In the genomic region with DNA sequence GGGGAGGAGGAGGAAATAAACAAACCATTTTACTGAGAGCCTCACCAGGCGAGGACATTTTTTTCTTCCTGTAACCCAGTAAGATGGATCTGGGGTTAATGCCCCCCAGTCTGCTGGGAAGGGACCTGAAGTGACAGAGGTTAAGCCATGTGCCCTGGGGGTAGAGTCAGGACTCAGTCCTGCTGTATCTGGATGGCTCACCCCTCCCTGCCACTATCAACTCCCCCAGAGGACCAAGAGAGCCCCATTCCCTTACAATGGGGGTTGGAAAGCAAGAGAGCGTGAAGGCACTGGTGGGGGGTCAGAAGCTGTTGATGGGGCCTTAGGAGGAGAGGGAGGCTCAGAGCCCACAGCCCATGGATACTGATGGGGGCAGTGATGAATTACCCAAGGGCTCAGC, we compare ENCODE assay signal across 24 mouse cellular contexts. TPM values are rescaled to one million over a fixed set of nuclear protein-coding genes. Genes with fewer than 3 reads are reported as not detected.
DNase-seq lines count a peak whose midpoint lies in the region; ATAC-seq and TF ChIP-seq lines count a peak whose summit lies in the region.
"Not testable (repeated sequence)": the region's sequence is repeated elsewhere in the genome, so short reads cannot be mapped to it uniquely, and the experiment has no call there.
"Had no signal": no experiment of that assay in that cellular context is flagged by ENCODE, and none has a peak within 500 bp of the region (broad histone marks: within the 10 kb centered on the region; RNA-seq: fewer than 3 reads in every experiment).

No protein-coding gene starts in this region.

- peak; percentile 58; the same call in 1 of the 2 replicates for ATAC-seq in liver, embryonic 11.5 days (replicated peaks; ENCODE audit: low FRiP score)
- ATAC-seq in liver, embryonic 12.5 days: peak; percentile 73
- peak; percentile 70 for ATAC-seq in liver, embryonic 13.5 days (ENCODE audit: low read depth)
- ATAC-seq in liver, embryonic 14.5 days (ENCODE audit: insufficient read depth): peak; percentile 62
- ATAC-seq in liver, embryonic 15.5 days (ENCODE audit: insufficient read depth): peak; percentile 66
- ATAC-seq in liver, embryonic 16.5 days (ENCODE audit: low read depth): peak; percentile 59
- ATAC-seq in liver, postnatal 0 days: peak; percentile 24; the same call in 1 of the 2 replicates
- 0 out of 2 replicates have a peak, but pooled peaks have one; percentile 29 for ATAC-seq in megakaryocyte-erythroid progenitor cell, adult 5-6 weeks (replicated peaks; ENCODE audit: low FRiP score, low TSS enrichment, poor library complexity, severe bottlenecking)

- H3K36me3 ChIP-seq in liver, embryonic 11.5 days (ENCODE audit: control insufficient read depth, insufficient read depth, low read length); liver, embryonic 12.5 days; liver, embryonic 13.5 days; liver, embryonic 14.5 days (replicated peaks; ENCODE audit: control insufficient read depth, insufficient read depth, low read depth); liver, embryonic 15.5 days (replicated peaks); liver, embryonic 16.5 days (ENCODE audit: control insufficient read depth, insufficient read depth); liver, postnatal 0 days (replicated peaks; ENCODE audit: insufficient read depth, low read length): not testable (repeated sequence)

- H3K27ac ChIP-seq in liver, embryonic 11.5 days (ENCODE audit: low read depth, low read length); liver, embryonic 12.5 days; liver, embryonic 13.5 days; liver, embryonic 14.5 days; liver, embryonic 15.5 days (replicated peaks); liver, embryonic 16.5 days (ENCODE audit: low read length); liver, postnatal 0 days (ENCODE audit: low read depth): not testable (repeated sequence)

- H3K4me2 ChIP-seq in liver, embryonic 11.5 days; liver, embryonic 12.5 days; liver, embryonic 13.5 days; liver, embryonic 14.5 days (ENCODE audit: low read depth); liver, embryonic 15.5 days; liver, embryonic 16.5 days (ENCODE audit: low read depth, low read length); liver, postnatal 0 days (ENCODE audit: low read depth, low read length): not testable (repeated sequence)

- no CpG with 5 or more reads among the region's 2 CpGs for WGBS in liver, embryonic 11.5 days
- WGBS in liver, embryonic 12.5 days (ENCODE audit: insufficient replicate concordance): no CpG with 5 or more reads among the region's 2 CpGs
- no CpG with 5 or more reads among the region's 2 CpGs for WGBS in liver, embryonic 13.5 days (ENCODE audit: insufficient replicate concordance)
- WGBS in liver, embryonic 14.5 days (ENCODE audit: insufficient replicate concordance): no CpG with 5 or more reads among the region's 2 CpGs
- no CpG with 5 or more reads among the region's 2 CpGs for WGBS in liver, embryonic 15.5 days (ENCODE audit: insufficient replicate concordance)
- no CpG with 5 or more reads among the region's 2 CpGs for WGBS in liver, embryonic 16.5 days (ENCODE audit: insufficient replicate concordance)
- no CpG with 5 or more reads among the region's 2 CpGs for WGBS in liver, postnatal 0 days (ENCODE audit: insufficient replicate concordance)

- TF ChIP-seq CTCF in liver, embryonic 14.5 days (IDR thresholded peaks at IDR 0.05; ENCODE audit: low read depth); liver, postnatal 0 days (IDR thresholded peaks at IDR 0.05; ENCODE audit: low read depth): not testable (repeated sequence)

- H3K4me1 ChIP-seq in liver, embryonic 11.5 days (replicated peaks; ENCODE audit: control insufficient read depth, insufficient read depth, low read length); liver, embryonic 12.5 days; liver, embryonic 13.5 days (replicated peaks); liver, embryonic 14.5 days (replicated peaks; ENCODE audit: control insufficient read depth in 2 of 2, insufficient read depth in 2 of 2, low read length in 1 of 2); liver, embryonic 15.5 days (replicated peaks); liver, embryonic 16.5 days (ENCODE audit: control insufficient read depth, low read depth, low read length); liver, postnatal 0 days (ENCODE audit: insufficient read depth): not testable (repeated sequence)

- H3K4me3 ChIP-seq in liver, embryonic 11.5 days (ENCODE audit: low read depth, low read length); liver, embryonic 12.5 days; liver, embryonic 13.5 days (replicated peaks); liver, embryonic 14.5 days (ENCODE audit: insufficient read depth in 1 of 2, low read depth in 2 of 2, low read length in 2 of 2); liver, embryonic 15.5 days (replicated peaks); liver, embryonic 16.5 days (ENCODE audit: low read depth, low read length); liver, postnatal 0 days (ENCODE audit: low read depth, low read length): not testable (repeated sequence)

- H3K9me3 ChIP-seq in liver, embryonic 11.5 days (ENCODE audit: control insufficient read depth, low read length); liver, embryonic 12.5 days (replicated peaks); liver, embryonic 13.5 days (replicated peaks); liver, embryonic 14.5 days (ENCODE audit: control insufficient read depth, low read length); liver, embryonic 15.5 days (replicated peaks); liver, embryonic 16.5 days (replicated peaks; ENCODE audit: control insufficient read depth, low read length); liver, postnatal 0 days (ENCODE audit: low read length): not testable (repeated sequence)

- not testable (repeated sequence) for H3K9ac ChIP-seq in liver, embryonic 11.5 days (ENCODE audit: low read depth, low read length); liver, embryonic 12.5 days; liver, embryonic 13.5 days; liver, embryonic 14.5 days (replicated peaks); liver, embryonic 15.5 days; liver, embryonic 16.5 days (ENCODE audit: low read depth, low read length); liver, postnatal 0 days (replicated peaks)

- not testable (repeated sequence) for TF ChIP-seq EP300 in liver, embryonic 14.5 days (IDR thresholded peaks at IDR 0.05; ENCODE audit: low read depth); liver, postnatal 0 days (IDR thresholded peaks at IDR 0.05; ENCODE audit: low read depth)

- not testable (repeated sequence) for DNase-seq in liver, embryonic 11.5 days (ENCODE audit: low spot score); liver, embryonic 13.5 days; liver, embryonic 14.5 days (ENCODE audit: low read depth in 3 of 3, low spot score in 3 of 3); liver, postnatal 0 days

- not testable (repeated sequence) for H3K27me3 ChIP-seq in liver, embryonic 11.5 days (replicated peaks; ENCODE audit: control insufficient read depth, insufficient read depth, low read length); liver, embryonic 12.5 days (replicated peaks); liver, embryonic 13.5 days; liver, embryonic 14.5 days (ENCODE audit: control insufficient read depth, insufficient read depth, low read length); liver, embryonic 15.5 days; liver, embryonic 16.5 days (ENCODE audit: control insufficient read depth, insufficient read depth, low read depth, low read length); liver, postnatal 0 days (ENCODE audit: insufficient read depth, low read length)

RNA-seq across cellular contexts. Expression of a gene that starts 8.2 kb away (rescaled TPM):
- not detected in 2 replicates for polyA plus RNA-seq in liver, embryonic 11.5 days (2014; fragmentation: Nextera tagmentation; extraction: Ambion mirVana)
- 0.35 and 0.51 TPM in 2 replicates for polyA plus RNA-seq in liver, embryonic 12.5 days (2016; fragmentation: Nextera tagmentation; extraction: Ambion mirVana)
- polyA plus RNA-seq in liver, embryonic 13.5 days (2015; fragmentation: Nextera tagmentation; extraction: Ambion mirVana): not detected in 2 replicates
- polyA plus RNA-seq in liver, embryonic 14.5 days (2012; rRNA removed): 0.45 TPM in 1 of 2 replicates, not detected in the other
- 0.53 TPM in 1 of 2 replicates, not detected in the other for polyA plus RNA-seq in liver, embryonic 14.5 days (2014; fragmentation: Nextera tagmentation; extraction: Ambion mirVana)
- polyA plus RNA-seq in liver, embryonic 15.5 days (2015; fragmentation: Nextera tagmentation; extraction: Ambion mirVana): 0.20 and 0.63 TPM in 2 replicates
- 0.39 and 0.59 TPM in 2 replicates for polyA plus RNA-seq in liver, embryonic 16.5 days (2015; fragmentation: Nextera tagmentation; extraction: Ambion mirVana)
- not detected in 2 replicates for polyA plus RNA-seq in liver, postnatal 0 days (2015; fragmentation: Nextera tagmentation; extraction: Ambion mirVana)
- total RNA-seq in megakaryocyte-erythroid progenitor cell, adult 5-6 weeks (2014; fragmentation: Nextera tagmentation): 12.0 and 16.7 TPM in 2 replicates
- 4.3 and 7.7 TPM in 2 replicates for total RNA-seq in megakaryocyte-erythroid progenitor cell, adult 5-6 weeks (2017)
- total RNA-seq: CH12.LX, ES-E14, MEL had no signal
- polyA plus RNA-seq: activated CD4-positive, CD25-positive, alpha-beta regulatory T cell, adult 4 months; brain, embryonic 14.5 days; C2C12 had no signal

RNA-seq across cellular contexts. Expression of a gene that starts 17.4 kb away (rescaled TPM):
- not detected in 2 replicates for polyA plus RNA-seq in liver, embryonic 11.5 days (2014; fragmentation: Nextera tagmentation; extraction: Ambion mirVana)
- polyA plus RNA-seq in liver, embryonic 12.5 days (2016; fragmentation: Nextera tagmentation; extraction: Ambion mirVana): 0.07 TPM in 1 of 2 replicates, not detected in the other
- polyA plus RNA-seq in liver, embryonic 13.5 days (2015; fragmentation: Nextera tagmentation; extraction: Ambion mirVana): 0.06 TPM in 1 of 2 replicates, not detected in the other
- not detected in 2 replicates for polyA plus RNA-seq in liver, embryonic 14.5 days (2012; rRNA removed)
- not detected in 2 replicates for polyA plus RNA-seq in liver, embryonic 14.5 days (2014; fragmentation: Nextera tagmentation; extraction: Ambion mirVana)
- polyA plus RNA-seq in liver, embryonic 15.5 days (2015; fragmentation: Nextera tagmentation; extraction: Ambion mirVana): 0.03 TPM in 1 of 2 replicates, not detected in the other
- not detected in 2 replicates for polyA plus RNA-seq in liver, embryonic 16.5 days (2015; fragmentation: Nextera tagmentation; extraction: Ambion mirVana)
- not detected in 2 replicates for polyA plus RNA-seq in liver, postnatal 0 days (2015; fragmentation: Nextera tagmentation; extraction: Ambion mirVana)
- total RNA-seq in megakaryocyte-erythroid progenitor cell, adult 5-6 weeks (2014; fragmentation: Nextera tagmentation): not detected in 2 replicates
- not detected in 2 replicates for total RNA-seq in megakaryocyte-erythroid progenitor cell, adult 5-6 weeks (2017)
- total RNA-seq: adrenal gland, adult 18-20 months; adrenal gland, adult 2 months; adrenal gland, postnatal 10 days; adrenal gland, postnatal 14 days; adrenal gland, postnatal 25 days; adrenal gland, postnatal 36 days; adrenal gland, postnatal 4 days; CH12.LX; ES-E14; G1E; MEL had no signal
- polyA plus RNA-seq: activated CD4-positive, CD25-positive, alpha-beta regulatory T cell, adult 4 months; adrenal gland, adult 2 months; brain, embryonic 14.5 days; C2C12; CD4-positive, CD25-positive, alpha-beta regulatory T cell, adult 4 months; G1E; Patski had no signal
